Mouse (Mus musculus) hindbrain, embryonic 14.5 days (tissue): ENCODE measurements around the gene Borcs6. TPM values are rescaled to one million over a fixed set of nuclear protein-coding genes. Genes with fewer than 3 reads are reported as not detected.
A peak's percentile ranks its signal among the peaks of the same experiment; 100 is the strongest.

Experiments used
- ATAC-seq: fragments of 200-750 bp; cut with Nextera tagmentation; 2 replicates; pipeline ENCODE4 v1.8.0; 2017; ENCODE audit warnings: moderate number of reproducible peaks, mild to moderate bottlenecking, moderate TSS enrichment, moderate library complexity; ENCODE audit not compliant: low FRiP score
- DNase-seq: peaks from one replicate; pipeline ENCODE4 v3.0.0-alpha.2; 2015; ENCODE audit warnings: low spot score
- H3K27ac ChIP-seq: fragments of 300-500 bp; sonication (generic); 2 replicates; pipeline ENCODE4 v1.5.1; 2014; ENCODE audit warnings: mild to moderate bottlenecking, moderate library complexity
- H3K27me3 ChIP-seq: fragments of 300-500 bp; sonication (generic); 2 replicates; pipeline ENCODE4 v1.6.1; 2014; ENCODE audit warnings: mild to moderate bottlenecking, low read length, mixed read lengths; ENCODE audit not compliant: control insufficient read depth, insufficient read depth
- H3K36me3 ChIP-seq: fragments of 300-500 bp; sonication (generic); replicated peaks from 2 replicates; pipeline ENCODE4 v1.6.1; 2014; ENCODE audit not compliant: control insufficient read depth, insufficient read depth
- H3K4me1 ChIP-seq: fragments of 300-500 bp; sonication (generic); replicated peaks from 2 replicates; pipeline ENCODE4 v1.6.1; 2014; ENCODE audit warnings: antibody characterized with exemption, low read length, mixed read lengths; ENCODE audit not compliant: control insufficient read depth, insufficient read depth
- H3K4me2 ChIP-seq: fragments of 300-500 bp; sonication (generic); replicated peaks from 2 replicates; pipeline ENCODE4 v1.6.1; 2014; ENCODE audit warnings: mild to moderate bottlenecking, moderate library complexity
- H3K4me3 ChIP-seq: fragments of 300-500 bp; sonication (generic); replicated peaks from 2 replicates; pipeline ENCODE4 v1.5.1; 2014; ENCODE audit warnings: mild to moderate bottlenecking, low read length
- H3K9ac ChIP-seq: fragments of 300-500 bp; sonication (generic); 2 replicates; pipeline ENCODE4 v1.6.1; 2014
- H3K9me3 ChIP-seq: fragments of 300-500 bp; sonication (generic); 2 replicates; pipeline ENCODE4 v1.6.1; 2016; ENCODE audit warnings: low read length; ENCODE audit not compliant: control insufficient read depth
- WGBS: fragments of 180-500 bp; shearing (Covaris S2); extraction: QIAGEN DNeasy Blood & Tissue Kit; methylation state at CpG from one replicate; pipeline ENCODE4 v1.1.7; 2014; 5-methylcytosine and 5-hydroxymethylcytosine counted together
- polyA plus RNA-seq: library from polyadenylated mRNA; unstranded; fragments of >200 nt; fragmentation: Nextera tagmentation; extraction: Ambion mirVana; gene quantifications from 2 replicates; pipeline ENCODE4 v1.2.1, GENCODE M21; 2014

The Borcs6 gene
- polyA plus RNA-seq, 1 experiment from 2014 or later = 18.6 TPM

GRCm38 (mm10) chr11:69073065-69073888 is 13.8 kb downstream of the Borcs6 start:
- Histone ChIP-seq H3K9me3 (no peaks in the 10 kb centered on the region), H3K27me3 (no peaks in the 10 kb centered on the region), H3K9ac (peak overlapping the region; percentile 74), H3K27ac (peak overlapping the region; percentile 98), H3K4me3 (peak overlapping the region; percentile 29), H3K36me3 (no peaks in the 10 kb centered on the region), H3K4me1 (peaks cover 13% of the 10 kb centered on the region), H3K4me2 (peak overlapping the region; percentile 57)
- peak; percentile 96 for DNase-seq
- ATAC-seq = peak; percentile 74
- WGBS = under 1% methylated on average over 14 of the region's 14 CpGs

- H3K27me3 ChIP-seq = no peaks in the 10 kb centered on the region
- whole genome bisulfite sequencing = 44% methylated on average over 6 of the region's 6 CpGs
- no peak for DNase-seq
- no peak overlapping the region for H3K9ac ChIP-seq
- peaks cover 13% of the 10 kb centered on the region for H3K4me1 ChIP-seq
- ATAC-seq = no peak
- peak overlapping the region; percentile 57; the same call in 1 of the 2 replicates for H3K4me2 ChIP-seq
- H3K36me3 ChIP-seq = no peaks in the 10 kb centered on the region
- no peaks in the 10 kb centered on the region for H3K9me3 ChIP-seq
- no peak overlapping the region for H3K4me3 ChIP-seq
- peak overlapping the region; percentile 98 for H3K27ac ChIP-seq
Observed at GRCm38 (mm10) chr11:69073951-69074775, 14.6 kb downstream of the Borcs6 start.

GRCm38 (mm10) chr11:69074776-69075069 is 15.2 kb downstream of the Borcs6 start:
- no peak overlapping the region for H3K9ac ChIP-seq
- H3K4me3 ChIP-seq = no peak overlapping the region
- H3K4me2 ChIP-seq = no peak overlapping the region
- WGBS = 50% methylated on average over 2 of the region's 2 CpGs
- H3K27me3 ChIP-seq = no peaks in the 10 kb centered on the region
- no peaks in the 10 kb centered on the region for H3K9me3 ChIP-seq
- H3K4me1 ChIP-seq = peaks cover 13% of the 10 kb centered on the region
- ATAC-seq = no peak
- no peaks in the 10 kb centered on the region for H3K36me3 ChIP-seq
- DNase-seq = no peak
- no peak overlapping the region for H3K27ac ChIP-seq

- Histone ChIP-seq H3K27ac (no peak overlapping the region), H3K4me3 (no peak overlapping the region), H3K9me3 (no peaks in the 10 kb centered on the region), H3K27me3 (no peaks in the 10 kb centered on the region), H3K4me2 (no peak overlapping the region), H3K36me3 (no peaks in the 10 kb centered on the region), H3K4me1 (peaks cover 13% of the 10 kb centered on the region), H3K9ac (no peak overlapping the region)
- WGBS = 51% methylated on average over 8 of the region's 9 CpGs
- ATAC-seq = no peak
- no peak for DNase-seq
Observed at GRCm38 (mm10) chr11:69075764-69076479, 16.4 kb downstream of the Borcs6 start.

- H3K4me2 ChIP-seq = no peak overlapping the region
- H3K4me3 ChIP-seq = no peak overlapping the region
- no peak overlapping the region for H3K27ac ChIP-seq
- no peak for DNase-seq
- no peaks in the 10 kb centered on the region for H3K9me3 ChIP-seq
- no peak overlapping the region for H3K9ac ChIP-seq
- WGBS = 62% methylated on average over 5 of the region's 5 CpGs
- H3K4me1 ChIP-seq = peaks cover 7% of the 10 kb centered on the region
- no peak for ATAC-seq
- H3K27me3 ChIP-seq = no peaks in the 10 kb centered on the region
- no peaks in the 10 kb centered on the region for H3K36me3 ChIP-seq
Observed at GRCm38 (mm10) chr11:69076572-69076971, 17.1 kb downstream of the Borcs6 start.

- no peaks in the 10 kb centered on the region for H3K27me3 ChIP-seq
- no peaks in the 10 kb centered on the region for H3K9me3 ChIP-seq
- DNase-seq (no peak), ATAC-seq (no peak)
- no peaks in the 10 kb centered on the region for H3K36me3 ChIP-seq
- H3K4me2 ChIP-seq = no peak overlapping the region
- no peak overlapping the region for H3K9ac ChIP-seq
- no peak overlapping the region for H3K4me3 ChIP-seq
- 86% methylated on average over 9 of the region's 9 CpGs for WGBS
- H3K4me1 ChIP-seq = peaks cover 3% of the 10 kb centered on the region; the same call in 1 of the 2 replicates
- H3K27ac ChIP-seq = no peak overlapping the region
Observed at GRCm38 (mm10) chr11:69077316-69077715, 17.8 kb downstream of the Borcs6 start.

GRCm38 (mm10) chr11:69078041-69078440 is 18.5 kb downstream of the Borcs6 start:
- H3K9me3 ChIP-seq = no peaks in the 10 kb centered on the region
- DNase-seq (no peak), ATAC-seq (no peak)
- H3K4me2 ChIP-seq = no peak overlapping the region
- no peak overlapping the region for H3K4me3 ChIP-seq
- no peak overlapping the region for H3K27ac ChIP-seq
- H3K36me3 ChIP-seq = no peaks in the 10 kb centered on the region
- no peaks in the 10 kb centered on the region for H3K27me3 ChIP-seq
- no peak overlapping the region for H3K9ac ChIP-seq
- H3K4me1 ChIP-seq = no peaks in the 10 kb centered on the region
- WGBS = 88% methylated on average over 6 of the region's 6 CpGs

- Histone ChIP-seq H3K4me1 (no peaks in the 10 kb centered on the region), H3K4me3 (no peak overlapping the region), H3K27ac (no peak overlapping the region), H3K9me3 (no peaks in the 10 kb centered on the region), H3K4me2 (no peak overlapping the region), H3K27me3 (no peaks in the 10 kb centered on the region), H3K9ac (no peak overlapping the region), H3K36me3 (no peaks in the 10 kb centered on the region)
- DNase-seq (no peak), ATAC-seq (no peak)
- WGBS = 81% methylated on average over 5 of the region's 5 CpGs
Observed at GRCm38 (mm10) chr11:69078805-69079438, 19.4 kb downstream of the Borcs6 start.
